Mouse (Mus musculus) T-helper 1 cell (primary cell): ENCODE results near the gene Pdgfc.

Experiments
- in situ Hi-C: fragments of 300-600 bp; cut with MboI, MseI; formaldehyde crosslinking; loops from one replicate; pipeline ENCODE4 v1.15.1; 2025; ENCODE audit warnings: high pct_unique_total_duplicates

Gene Pdgfc

DNA sequence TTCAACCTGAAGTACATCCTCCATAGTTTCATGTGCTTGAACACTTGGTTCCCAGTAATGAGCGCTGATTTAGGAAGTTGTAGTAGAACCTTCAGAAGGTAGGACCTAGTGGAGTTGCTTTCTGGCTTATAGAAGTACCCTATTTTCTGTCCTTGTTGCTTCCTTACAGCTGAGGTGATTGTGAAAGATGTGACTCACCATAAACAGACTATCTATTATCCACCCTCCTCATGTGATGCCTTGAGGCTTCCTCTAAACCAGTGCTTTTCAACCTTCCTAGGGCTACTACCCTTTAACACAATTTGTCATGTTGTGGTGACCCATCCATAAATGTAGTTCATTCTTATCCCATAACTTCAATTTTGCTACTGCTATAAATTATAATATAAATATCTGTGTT, 226.6 kb downstream of the Pdgfc start:
- in situ Hi-C loops, result no loop called here
